Mouse (Mus musculus): ENCODE data around the gene 4933430I17Rik. TPM values are rescaled to one million over a fixed set of nuclear protein-coding genes. Genes with fewer than 3 reads are reported as not detected.

Gene 4933430I17Rik
- polyA plus RNA-seq, 2 experiments from 2014 or later = 0.25 to 0.62 TPM

Other genes starting within 250 kb of the 4933430I17Rik start
- gene Fkbp15, start 164.8 kb upstream of the 4933430I17Rik start, polyA plus RNA-seq (2017; shearing (Covaris generic)) = 10 to 100 TPM; 36.9 to 38.3 TPM
- 10 to 100 TPM in 1 of 2 experiments, 1 to 10 TPM in 1; 9.7 to 11.0 TPM for gene Slc31a1, start 164.6 kb upstream of the 4933430I17Rik start, polyA plus RNA-seq (2017; shearing (Covaris generic))
- gene Cdc26, start 116.7 kb upstream of the 4933430I17Rik start, polyA plus RNA-seq (2017; shearing (Covaris generic)) = 10 to 100 TPM; 66.2 to 78.3 TPM
- 10 to 100 TPM; 16.4 to 17.5 TPM for gene Prpf4, start 116.6 kb upstream of the 4933430I17Rik start, polyA plus RNA-seq (2017; shearing (Covaris generic))
- gene Rnf183, start 90.1 kb upstream of the 4933430I17Rik start, polyA plus RNA-seq (2017; shearing (Covaris generic)) = under 1 TPM in 1 of 2 experiments, not detected in 1; 0.44 TPM
- under 1 TPM in 1 of 2 experiments, not detected in 1; 0.33 TPM for gene Wdr31, start 54.5 kb upstream of the 4933430I17Rik start, polyA plus RNA-seq (2017; shearing (Covaris generic))
- 1 to 10 TPM; 1.0 to 2.1 TPM for gene Bspry, start 45.3 kb upstream of the 4933430I17Rik start, polyA plus RNA-seq (2017; shearing (Covaris generic))
- 1 to 10 TPM; 1.1 to 2.4 TPM for gene Hdhd3, start 21.9 kb upstream of the 4933430I17Rik start, polyA plus RNA-seq (2017; shearing (Covaris generic))
- gene Alad, start 5.5 kb upstream of the 4933430I17Rik start, polyA plus RNA-seq (2017; shearing (Covaris generic)) = 10 to 100 TPM; 68.8 to 82.3 TPM
- 10 to 100 TPM; 31.6 to 33.3 TPM for gene Pole3, start 301 bp upstream of the 4933430I17Rik start, polyA plus RNA-seq (2017; shearing (Covaris generic))
- gene Rgs3, start 34.5 kb downstream of the 4933430I17Rik start, polyA plus RNA-seq (2017; shearing (Covaris generic)) = 10 to 100 TPM; 45.2 to 51.1 TPM